Mouse (Mus musculus) heart, embryonic 13.5 days (tissue): ENCODE data around the gene Rpl23. TPM values are rescaled to one million over a fixed set of nuclear protein-coding genes. Genes with fewer than 3 reads are reported as not detected.

Experiments
- ATAC-seq: fragments of 200-750 bp; cut with Nextera tagmentation; 2 replicates; pipeline ENCODE4 v1.8.0; 2017; ENCODE audit warnings: moderate TSS enrichment; ENCODE audit not compliant: insufficient number of reproducible peaks, low FRiP score, low TSS enrichment; ENCODE audit errors: extremely low read depth
- H3K27ac ChIP-seq: fragments of 300-500 bp; sonication (generic); replicated peaks from 2 replicates; pipeline ENCODE4 v1.5.1; 2015; ENCODE audit warnings: moderate library complexity, mild to moderate bottlenecking, inconsistent platforms
- H3K27me3 ChIP-seq: fragments of 300-500 bp; sonication (generic); replicated peaks from 2 replicates; pipeline ENCODE4 v1.6.1; 2015; ENCODE audit warnings: mild to moderate bottlenecking, inconsistent platforms
- H3K36me3 ChIP-seq: fragments of 300-500 bp; sonication (generic); 2 replicates; pipeline ENCODE4 v1.6.1; 2015; ENCODE audit warnings: mild to moderate bottlenecking, inconsistent platforms
- H3K4me1 ChIP-seq: fragments of 300-500 bp; sonication (generic); 2 replicates; pipeline ENCODE4 v1.6.1; 2015; ENCODE audit warnings: inconsistent platforms
- H3K4me2 ChIP-seq: fragments of 300-500 bp; sonication (generic); 2 replicates; pipeline ENCODE4 v1.6.1; 2015; ENCODE audit warnings: inconsistent platforms, mild to moderate bottlenecking, moderate library complexity
- H3K4me3 ChIP-seq: fragments of 300-500 bp; sonication (generic); 2 replicates; pipeline ENCODE4 v1.5.1; 2015; ENCODE audit warnings: moderate library complexity, mild to moderate bottlenecking, inconsistent platforms
- H3K9ac ChIP-seq: fragments of 300-500 bp; sonication (generic); 2 replicates; pipeline ENCODE4 v1.6.1; 2015; ENCODE audit warnings: inconsistent platforms, mild to moderate bottlenecking, moderate library complexity
- H3K9me3 ChIP-seq: fragments of 300-500 bp; sonication (generic); 2 replicates; pipeline ENCODE4 v1.6.1; 2016; ENCODE audit warnings: inconsistent platforms
- WGBS: fragments of 180-500 bp; shearing (Covaris S2); methylation state at CpG from one replicate; pipeline ENCODE4 v1.1.7; 2015; ENCODE audit warnings: mixed read lengths; 5-methylcytosine and 5-hydroxymethylcytosine counted together
- polyA plus RNA-seq: library from polyadenylated mRNA; unstranded; fragments of >200 nt; fragmentation: Nextera tagmentation; extraction: Ambion mirVana; gene quantifications from 2 replicates; pipeline ENCODE4 v1.2.1, GENCODE M21; 2015

The Rpl23 gene
- polyA plus RNA-seq, 1 experiment from 2014 or later: 376 TPM

DNA sequence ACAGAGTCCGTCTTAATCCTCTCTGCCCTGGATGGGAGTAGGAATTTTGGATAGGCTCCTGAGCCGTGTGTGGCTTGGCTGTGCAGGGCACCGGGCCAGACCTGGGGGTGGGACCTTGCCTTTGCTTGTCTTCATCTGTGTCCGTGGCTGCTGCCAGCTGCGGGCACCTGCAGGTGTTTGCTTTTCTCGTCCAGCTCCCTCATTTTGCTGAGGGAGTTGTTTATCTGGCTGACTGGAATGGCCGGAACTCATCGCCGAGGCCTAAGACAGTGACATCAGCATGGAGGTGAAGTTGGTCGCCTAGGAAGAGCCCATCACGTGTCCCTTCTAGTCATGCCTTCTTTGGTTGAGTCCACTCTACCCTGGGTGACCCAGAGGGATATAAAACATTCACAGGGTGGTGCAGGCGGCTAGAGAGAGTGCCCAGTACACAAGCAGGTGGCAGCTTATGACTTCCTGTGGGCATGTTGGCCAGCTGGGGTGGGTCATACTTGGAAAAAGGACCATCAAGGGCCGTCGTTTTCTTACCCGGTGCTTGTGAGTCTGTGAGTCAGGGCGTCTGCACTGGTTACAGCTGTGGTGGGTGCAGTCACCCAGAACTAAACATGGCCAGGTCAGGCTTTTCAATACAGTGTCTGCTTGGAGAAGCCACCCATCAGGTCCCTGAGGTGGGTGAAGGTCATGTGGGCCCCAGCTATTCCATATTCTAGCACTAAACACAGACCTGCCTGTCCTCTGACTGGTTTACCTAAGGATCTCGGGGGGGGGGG, 31.7 kb upstream of the Rpl23 start:
- H3K9me3 ChIP-seq: no peaks in the 10 kb centered on the region
- H3K4me3 ChIP-seq: no peak overlapping the region
- WGBS: 76% methylated on average over 17 of the region's 17 CpGs
- peaks cover 94% of the 10 kb centered on the region for H3K4me1 ChIP-seq
- no peak for ATAC-seq
- no peaks in the 10 kb centered on the region for H3K27me3 ChIP-seq
- H3K4me2 ChIP-seq: no peak overlapping the region
- H3K27ac ChIP-seq: no peak overlapping the region
- H3K9ac ChIP-seq: no peak overlapping the region
- peaks cover 66% of the 10 kb centered on the region for H3K36me3 ChIP-seq

- peaks cover 94% of the 10 kb centered on the region for H3K4me1 ChIP-seq
- peaks cover 72% of the 10 kb centered on the region for H3K36me3 ChIP-seq
- H3K27ac ChIP-seq: no peak overlapping the region
- H3K4me3 ChIP-seq: no peak overlapping the region
- H3K4me2 ChIP-seq: no peak overlapping the region
- no peaks in the 10 kb centered on the region for H3K9me3 ChIP-seq
- peak overlapping the region; percentile 2 for H3K9ac ChIP-seq
- ATAC-seq: no peak
- H3K27me3 ChIP-seq: no peaks in the 10 kb centered on the region
- WGBS: 48% methylated on average over 7 of the region's 7 CpGs
Observed at GRCm38 (mm10) chr11:97813085-97813484, 30.8 kb upstream of the Rpl23 start.

DNA sequence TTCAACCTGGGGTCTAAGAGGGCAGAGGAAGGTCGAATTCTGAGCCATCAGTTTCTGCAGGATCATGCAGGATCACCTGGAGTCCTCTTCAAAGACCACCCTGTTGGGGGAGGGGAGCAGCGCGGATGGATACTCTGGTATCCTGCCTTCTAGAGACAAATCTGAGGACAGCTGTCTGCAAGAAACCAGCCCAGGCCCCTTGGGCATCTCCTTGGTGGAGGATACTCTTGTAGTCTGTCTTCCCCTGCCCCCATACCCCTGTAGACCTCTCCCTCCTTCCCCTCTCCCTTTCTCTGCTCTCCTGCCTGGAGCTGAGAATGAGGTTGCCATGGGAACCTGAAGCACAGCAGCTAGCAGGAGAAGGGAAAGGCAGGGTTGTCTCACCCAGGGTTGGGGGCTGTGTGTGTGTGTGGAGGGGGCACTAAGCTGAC, 30.3 kb upstream of the Rpl23 start:
- Histone ChIP-seq H3K36me3 (peaks cover 71% of the 10 kb centered on the region), H3K27ac (no peak overlapping the region), H3K9ac (peak overlapping the region; percentile 2; the same call in 1 of the 2 replicates)

GRCm38 (mm10) chr11:97811569-97812362, 29.5 kb upstream of the Rpl23 start:
- peaks cover 74% of the 10 kb centered on the region for H3K36me3 ChIP-seq
- peak overlapping the region; percentile 2; the same call in 1 of the 2 replicates for H3K9ac ChIP-seq
- WGBS: 46% methylated on average over 12 of the region's 13 CpGs

More for the DNA sequence above, 30.3 kb upstream of the Rpl23 start:
- no peak overlapping the region for H3K4me2 ChIP-seq
- H3K27me3 ChIP-seq: no peaks in the 10 kb centered on the region
- no peak for ATAC-seq
- peaks cover 94% of the 10 kb centered on the region for H3K4me1 ChIP-seq
- H3K9me3 ChIP-seq: no peaks in the 10 kb centered on the region
- 47% methylated on average over 3 of the region's 3 CpGs for WGBS
- no peak overlapping the region for H3K4me3 ChIP-seq

DNA sequence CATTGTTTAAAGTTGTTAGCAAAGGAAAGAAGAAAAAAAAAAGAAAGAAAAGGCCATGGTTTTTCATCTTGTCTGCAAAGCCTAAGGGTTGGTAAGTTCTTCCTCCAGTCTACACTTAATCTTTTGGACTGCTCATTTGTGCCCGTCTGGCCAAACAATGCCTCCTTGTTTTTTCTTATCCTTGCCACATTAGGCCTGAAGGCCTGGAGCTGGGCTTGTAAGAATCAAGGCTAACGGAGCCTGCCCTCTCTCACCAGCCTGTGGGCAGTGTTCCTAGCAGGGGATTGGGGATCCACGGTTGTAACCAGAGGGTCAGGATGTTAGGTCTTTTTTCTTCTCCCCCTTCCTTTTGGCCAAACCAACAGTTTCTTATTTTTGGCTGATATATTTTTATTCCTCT, 28.7 kb upstream of the Rpl23 start:
- peaks cover 67% of the 10 kb centered on the region for H3K36me3 ChIP-seq
- H3K27ac ChIP-seq: no peak overlapping the region
- peaks cover 94% of the 10 kb centered on the region for H3K4me1 ChIP-seq

More at GRCm38 (mm10) chr11:97811569-97812362, 29.5 kb upstream of the Rpl23 start:
- H3K4me3 ChIP-seq: no peak overlapping the region
- H3K27me3 ChIP-seq: no peaks in the 10 kb centered on the region
- H3K4me2 ChIP-seq: no peak overlapping the region
- H3K27ac ChIP-seq: no peak overlapping the region
- H3K4me1 ChIP-seq: peaks cover 94% of the 10 kb centered on the region
- H3K9me3 ChIP-seq: no peaks in the 10 kb centered on the region
- no peak for ATAC-seq

DNA sequence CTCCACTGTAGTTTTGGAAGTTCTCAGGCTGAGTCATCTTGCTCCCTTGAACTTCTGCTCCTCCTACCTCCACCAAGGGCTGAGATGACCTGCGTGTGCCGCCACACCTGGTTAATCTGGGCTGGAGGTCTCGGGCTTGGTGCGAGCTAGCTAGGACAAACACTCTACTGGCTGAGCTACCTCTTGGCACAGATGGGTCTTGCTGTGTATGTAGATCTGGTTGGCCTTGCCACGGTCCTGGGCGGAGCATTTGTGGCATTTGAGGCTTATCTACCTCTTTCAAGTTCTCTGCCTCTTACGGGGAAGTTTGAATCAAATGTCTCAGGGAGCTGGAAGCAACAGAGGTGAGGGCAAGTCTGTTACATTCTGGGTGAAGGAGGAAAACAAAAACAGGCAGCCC, 28.1 kb upstream of the Rpl23 start:
- 61% methylated on average over 7 of the region's 7 CpGs for WGBS
- Histone ChIP-seq H3K9ac (0 out of 2 replicates have a peak overlapping the region, but pooled peaks have one; percentile 24), H3K4me3 (no peak overlapping the region), H3K36me3 (peaks cover 61% of the 10 kb centered on the region), H3K9me3 (no peaks in the 10 kb centered on the region), H3K4me2 (no peak overlapping the region), H3K27ac (no peak overlapping the region), H3K4me1 (peaks cover 94% of the 10 kb centered on the region), H3K27me3 (no peaks in the 10 kb centered on the region)
- ATAC-seq: no peak

More for the DNA sequence above, 28.7 kb upstream of the Rpl23 start:
- no peak overlapping the region for H3K4me3 ChIP-seq
- ATAC-seq: no peak
- H3K9ac ChIP-seq: no peak overlapping the region
- H3K4me2 ChIP-seq: no peak overlapping the region
- no peaks in the 10 kb centered on the region for H3K27me3 ChIP-seq
- 53% methylated on average over 3 of the region's 3 CpGs for WGBS
- no peaks in the 10 kb centered on the region for H3K9me3 ChIP-seq

GRCm38 (mm10) chr11:97809235-97810121, 27.2 kb upstream of the Rpl23 start:
- Histone ChIP-seq H3K4me3 (no peak overlapping the region), H3K4me1 (peaks cover 98% of the 10 kb centered on the region), H3K27me3 (no peaks in the 10 kb centered on the region), H3K4me2 (peak overlapping the region; percentile 8; the same call in 1 of the 2 replicates), H3K36me3 (peaks cover 52% of the 10 kb centered on the region), H3K27ac (peak overlapping the region; percentile 73), H3K9me3 (no peaks in the 10 kb centered on the region), H3K9ac (peak overlapping the region; percentile 45)
- 46% methylated on average over 7 of the region's 7 CpGs for WGBS
- ATAC-seq: no peak

GRCm38 (mm10) chr11:97808621-97809234, 26.5 kb upstream of the Rpl23 start:
- H3K27ac ChIP-seq: peak overlapping the region; percentile 73
- no peaks in the 10 kb centered on the region for H3K27me3 ChIP-seq
- WGBS: 39% methylated on average over 5 of the region's 5 CpGs
- H3K4me3 ChIP-seq: no peak overlapping the region
- H3K36me3 ChIP-seq: peaks cover 45% of the 10 kb centered on the region
- H3K4me1 ChIP-seq: peaks cover 99% of the 10 kb centered on the region
- H3K9ac ChIP-seq: peak overlapping the region; percentile 45
- peak overlapping the region; percentile 8; the same call in 1 of the 2 replicates for H3K4me2 ChIP-seq
- no peak for ATAC-seq
- no peaks in the 10 kb centered on the region for H3K9me3 ChIP-seq

DNA sequence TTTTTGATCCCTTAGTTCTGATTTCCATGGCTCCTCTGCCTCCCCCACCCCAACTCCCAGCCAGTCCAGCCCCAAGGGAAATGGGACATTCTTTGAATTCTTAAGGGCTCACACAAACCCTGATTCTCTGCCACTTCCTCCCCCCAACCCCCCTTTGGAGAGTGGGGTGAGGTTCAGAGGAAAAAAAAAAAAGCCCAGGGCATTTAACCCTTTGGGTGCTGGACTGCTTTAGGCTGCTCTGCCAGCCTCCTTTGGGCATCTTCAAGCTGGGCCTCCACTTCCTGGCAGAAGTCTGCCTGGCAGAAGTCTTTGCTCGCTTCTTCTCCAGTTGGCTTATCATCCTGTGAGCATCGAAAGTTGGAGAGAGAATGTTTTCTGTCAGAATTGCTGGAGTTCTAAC, 25.9 kb upstream of the Rpl23 start:
- H3K4me3 ChIP-seq: no peak overlapping the region
- H3K27me3 ChIP-seq: no peaks in the 10 kb centered on the region
- peak overlapping the region; percentile 73 for H3K27ac ChIP-seq
- peak overlapping the region; percentile 0 for H3K4me2 ChIP-seq
- H3K4me1 ChIP-seq: peaks cover 99% of the 10 kb centered on the region
- no peaks in the 10 kb centered on the region for H3K9me3 ChIP-seq
- no peak for ATAC-seq
- H3K36me3 ChIP-seq: peaks cover 39% of the 10 kb centered on the region
- WGBS: 37% methylated on average over 2 of the region's 2 CpGs
- peak overlapping the region; percentile 45; the same call in 1 of the 2 replicates for H3K9ac ChIP-seq

- H3K9ac ChIP-seq: no peak overlapping the region
- no peaks in the 10 kb centered on the region for H3K27me3 ChIP-seq
- H3K4me2 ChIP-seq: no peak overlapping the region; the same call in 1 of the 2 replicates
- ATAC-seq: no peak
- peak overlapping the region; percentile 73 for H3K27ac ChIP-seq
- 26% methylated on average over 6 of the region's 6 CpGs for WGBS
- H3K4me3 ChIP-seq: no peak overlapping the region
- peaks cover 36% of the 10 kb centered on the region for H3K36me3 ChIP-seq
- peaks cover 99% of the 10 kb centered on the region for H3K4me1 ChIP-seq
- no peaks in the 10 kb centered on the region for H3K9me3 ChIP-seq
Observed at GRCm38 (mm10) chr11:97807626-97808025, 25.4 kb upstream of the Rpl23 start.
